Mouse (Mus musculus): ENCODE results near the gene Nptx2. TPM values are rescaled to one million over a fixed set of nuclear protein-coding genes. Genes with fewer than 3 reads are reported as not detected.

Gene Nptx2
- polyA plus RNA-seq (2012), result not detected in 2 replicates

DNA sequence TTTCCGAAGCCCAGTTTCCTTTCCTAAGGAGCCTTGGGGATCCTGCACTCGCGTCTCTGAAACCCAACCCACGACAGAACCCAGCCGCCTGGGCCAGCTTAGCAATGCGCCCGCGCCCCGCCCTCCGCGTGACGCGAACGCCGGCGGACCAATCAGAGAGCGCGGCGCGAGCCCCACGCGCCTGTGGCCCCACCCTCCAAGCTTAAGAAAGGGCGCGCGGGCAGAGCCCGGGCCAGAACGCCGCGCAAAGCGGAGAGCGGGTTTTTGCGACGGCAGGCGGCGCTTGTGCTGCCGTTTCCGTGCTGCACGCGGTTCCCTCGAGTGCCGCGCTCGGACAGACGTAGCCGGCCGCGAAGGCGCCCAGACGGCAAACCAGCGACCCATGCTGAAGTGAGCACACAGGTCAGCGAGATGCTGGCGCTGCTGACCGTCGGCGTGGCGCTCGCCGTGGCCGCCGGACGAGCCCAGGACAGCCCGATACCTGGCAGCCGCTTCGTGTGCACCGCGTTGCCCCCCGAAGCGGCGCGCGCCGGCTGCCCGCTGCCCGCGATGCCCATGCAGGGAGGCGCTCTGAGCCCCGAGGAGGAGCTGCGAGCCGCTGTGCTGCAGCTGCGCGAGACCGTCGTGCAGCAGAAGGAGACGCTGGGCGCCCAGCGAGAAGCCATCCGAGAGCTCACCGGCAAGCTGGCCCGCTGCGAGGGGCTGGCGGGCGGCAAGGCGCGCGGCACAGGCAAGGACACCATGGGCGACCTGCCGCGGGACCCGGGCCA lies at the start of gene Nptx2:
TSS of gene Nptx2 (plus strand) at position 250 of the 770 bp plus-strand sequence.
- no peak for TF ChIP-seq GATA1 (IDR thresholded peaks at IDR 0.05; ENCODE audit: low read length)

- no peak for TF ChIP-seq GATA1 (IDR thresholded peaks at IDR 0.05; ENCODE audit: low read length)
These were observed 49.2 kb upstream of the Nptx2 start for GRCm38 (mm10) chr5:144496481-144496880.

- TF ChIP-seq GATA1 (IDR thresholded peaks at IDR 0.05; ENCODE audit: low read length), result no peak
These were observed 41.5 kb upstream of the Nptx2 start for GRCm38 (mm10) chr5:144504239-144504638.

- TF ChIP-seq GATA1 (IDR thresholded peaks at IDR 0.05; ENCODE audit: low read length), result no peak
These were observed 40.0 kb upstream of the Nptx2 start for GRCm38 (mm10) chr5:144505731-144506130.

GRCm38 (mm10) chr5:144506156-144506555 lies 39.5 kb upstream of the Nptx2 start:
- no peak for TF ChIP-seq GATA1 (IDR thresholded peaks at IDR 0.05; ENCODE audit: low read length)

- no peak for TF ChIP-seq GATA1 (IDR thresholded peaks at IDR 0.05; ENCODE audit: low read length)
These were observed 38.8 kb upstream of the Nptx2 start for GRCm38 (mm10) chr5:144506689-144507552.

DNA sequence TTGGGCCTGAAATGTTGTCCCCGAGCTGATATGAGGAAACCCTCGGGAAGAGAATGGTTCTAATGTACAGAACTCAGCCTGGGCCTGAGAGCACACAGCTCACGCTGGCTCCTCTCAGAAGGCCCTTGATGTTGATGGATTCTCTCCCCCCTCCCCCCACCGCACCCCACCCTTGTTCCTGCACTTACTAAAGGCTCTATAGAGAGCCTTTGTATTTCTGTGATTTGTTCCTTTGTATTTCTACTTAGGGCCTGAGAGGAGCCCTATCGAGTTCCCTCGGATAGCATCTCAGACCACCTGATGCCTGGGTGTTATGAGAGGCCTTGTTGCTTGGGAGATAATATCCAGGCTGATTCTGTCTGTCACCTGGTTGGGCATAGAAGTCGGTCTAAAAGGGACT lies 36.3 kb upstream of the Nptx2 start:
- TF ChIP-seq GATA1 (IDR thresholded peaks at IDR 0.05; ENCODE audit: low read length), result no peak

DNA sequence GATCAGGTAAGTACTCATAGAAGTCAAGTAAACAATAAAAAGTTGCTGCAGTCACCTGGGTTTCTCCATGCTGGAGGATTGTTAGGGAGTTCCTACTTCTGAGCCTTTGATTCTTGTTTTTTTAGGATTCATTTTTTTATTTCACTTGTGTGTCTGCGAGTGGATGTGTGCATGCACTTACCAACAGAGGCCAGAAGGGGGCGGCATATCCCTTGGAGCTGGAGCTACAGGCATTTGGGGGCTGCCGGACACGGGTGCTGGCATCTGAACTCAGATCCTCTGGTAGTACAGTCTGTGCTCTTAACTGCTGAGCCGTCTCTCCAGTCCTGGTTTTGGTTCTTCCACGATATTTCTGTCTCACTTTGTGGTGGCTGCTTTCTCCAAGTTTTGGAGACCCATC lies 31.0 kb upstream of the Nptx2 start:
- no peak for TF ChIP-seq GATA1 (IDR thresholded peaks at IDR 0.05; ENCODE audit: low read length)

DNA sequence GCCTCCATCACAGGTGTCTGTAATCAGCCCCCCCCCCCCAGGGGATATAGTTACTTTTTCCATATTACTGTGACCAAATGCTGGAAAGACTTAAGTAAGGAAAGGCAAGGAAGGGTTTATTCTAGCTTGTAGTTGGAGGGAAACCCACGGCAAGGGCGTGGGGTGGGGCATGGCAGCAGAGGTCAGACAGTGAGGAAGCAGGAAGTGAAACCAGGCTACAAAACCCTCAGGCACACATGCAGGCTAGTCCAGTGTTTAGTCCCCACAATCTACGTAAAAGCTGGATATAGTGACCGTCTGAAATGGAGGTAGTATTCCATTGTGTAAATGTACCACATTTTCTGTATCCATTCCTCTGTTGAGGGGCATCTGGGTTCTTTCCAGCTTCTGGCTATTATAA lies 30.5 kb upstream of the Nptx2 start:
- no peak for TF ChIP-seq GATA1 (IDR thresholded peaks at IDR 0.05; ENCODE audit: low read length)

GRCm38 (mm10) chr5:144520096-144520495 lies 25.6 kb upstream of the Nptx2 start:
- TF ChIP-seq GATA1 (IDR thresholded peaks at IDR 0.05; ENCODE audit: low read length), result no peak

DNA sequence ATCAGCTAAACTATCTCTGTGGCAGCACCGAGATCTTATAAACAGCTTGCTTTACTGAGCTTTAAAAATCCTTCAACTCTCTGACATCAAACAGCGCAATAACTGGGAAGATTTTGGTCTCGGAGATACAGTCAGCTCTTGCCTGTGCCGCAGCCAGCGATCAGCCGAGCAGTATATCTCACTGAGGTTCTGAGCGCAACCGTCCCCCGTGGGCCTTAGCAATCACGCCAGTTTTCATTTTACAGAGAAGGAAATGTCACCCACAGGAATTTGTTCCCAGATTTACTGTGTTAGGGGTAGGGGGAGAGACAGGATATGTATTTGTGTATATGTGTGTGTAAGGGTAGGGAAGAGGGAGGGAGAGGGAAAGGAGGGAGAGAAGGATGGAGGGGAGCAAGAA lies 20.9 kb upstream of the Nptx2 start:
- TF ChIP-seq GATA1 (IDR thresholded peaks at IDR 0.05; ENCODE audit: low read length), result no peak

- TF ChIP-seq GATA1 (IDR thresholded peaks at IDR 0.05; ENCODE audit: low read length), result no peak
These were observed 16.6 kb upstream of the Nptx2 start for GRCm38 (mm10) chr5:144529123-144529522.

- TF ChIP-seq GATA1 (IDR thresholded peaks at IDR 0.05; ENCODE audit: low read length), result no peak
These were observed 2.9 kb upstream of the Nptx2 start for GRCm38 (mm10) chr5:144542711-144543308.

GRCm38 (mm10) chr5:144546423-144546995 lies 807 bp downstream of the Nptx2 start:
- TF ChIP-seq GATA1 (IDR thresholded peaks at IDR 0.05; ENCODE audit: low read length), result no peak

DNA sequence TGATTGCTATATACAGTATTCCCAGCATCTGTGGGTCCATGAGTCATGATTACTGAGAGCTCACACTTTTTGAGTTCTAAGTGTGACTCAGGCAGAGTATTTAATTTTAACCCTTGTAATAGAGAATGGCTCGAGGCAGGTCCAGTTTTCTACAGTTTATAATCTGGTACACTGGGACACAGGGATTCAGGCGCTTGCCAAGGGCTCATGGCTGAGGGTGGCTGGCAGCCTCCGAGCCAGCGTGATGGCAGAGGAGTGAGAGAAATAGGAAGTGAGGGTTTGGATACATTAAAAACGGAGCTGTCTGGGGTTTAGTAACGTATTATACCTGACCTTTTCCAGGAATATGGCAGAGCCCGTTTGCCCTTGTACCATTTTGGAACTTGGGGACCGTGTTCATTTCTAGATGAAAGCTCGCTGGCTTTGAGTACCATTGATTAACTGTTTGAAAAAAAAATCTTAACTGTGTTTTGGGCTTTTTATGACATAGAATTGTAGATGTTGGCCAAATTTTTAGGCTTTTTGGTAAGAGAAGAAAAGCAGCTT lies 1.7 kb downstream of the Nptx2 start:
- no peak for TF ChIP-seq GATA1 (IDR thresholded peaks at IDR 0.05; ENCODE audit: low read length)
